Mouse (Mus musculus) spleen, adult 18-20 months (tissue): Measurements from ENCODE around the gene Klk8.

ENCODE experiments used
- DNase-seq, 2 experiments: peaks; one replicate each; pipeline ENCODE4 v3.0.0; 2022; ENCODE audit warnings: mixed read lengths in 2 of 2

Klk8 gene

GRCm38 (mm10) chr7:43796355-43796754 is 1.0 kb upstream of the Klk8 start:
- no peak for DNase-seq

GRCm38 (mm10) chr7:43797844-43798462 is 576 bp downstream of the Klk8 start:
- peak in 1 of 2 experiments; percentile 17 for DNase-seq

GRCm38 (mm10) chr7:43799876-43800275 is 2.5 kb downstream of the Klk8 start:
- DNase-seq, result no peak

GRCm38 (mm10) chr7:43810994-43811393 is 13.6 kb downstream of the Klk8 start, which contains the start of gene Klk7:
Gene Klk7 (plus strand): TSS chr7:43811294.
- no peak for DNase-seq

- no peak for DNase-seq
Observed at GRCm38 (mm10) chr7:43815211-43815610, 17.8 kb downstream of the Klk8 start.

GRCm38 (mm10) chr7:43816746-43817145 is 19.4 kb downstream of the Klk8 start:
- no peak for DNase-seq

GRCm38 (mm10) chr7:43821581-43821980 is 24.2 kb downstream of the Klk8 start:
- DNase-seq, result no peak

GRCm38 (mm10) chr7:43824199-43824598 is 26.8 kb downstream of the Klk8 start, which contains the start of gene Klk6:
Gene Klk6 (plus strand): TSS chr7:43824499.
- DNase-seq, result no peak

GRCm38 (mm10) chr7:43826056-43826455 is 28.7 kb downstream of the Klk8 start:
- no peak for DNase-seq

GRCm38 (mm10) chr7:43827706-43828105 is 30.3 kb downstream of the Klk8 start:
- DNase-seq, result no peak

- DNase-seq, result no peak
Observed at GRCm38 (mm10) chr7:43829006-43829405, 31.6 kb downstream of the Klk8 start.

GRCm38 (mm10) chr7:43841701-43842100 is 44.3 kb downstream of the Klk8 start, which contains the start of gene Klk5:
Gene Klk5 (plus strand): TSS chr7:43841971.
- DNase-seq, result no peak

GRCm38 (mm10) chr7:43843801-43844200 is 46.4 kb downstream of the Klk8 start:
- DNase-seq, result no peak

GRCm38 (mm10) chr7:43851616-43852015 is 54.2 kb downstream of the Klk8 start:
- no peak for DNase-seq
